Mouse (Mus musculus): Measurements from ENCODE around the gene Espnl.

Gene Espnl

GRCm38 (mm10) chr1:91317656-91318055 lies 4.2 kb upstream of the Espnl start:
- no peak for DNase-seq (ENCODE audit: low spot score in 2 of 2)

GRCm38 (mm10) chr1:91324646-91325045 lies 2.8 kb downstream of the Espnl start:
- no peak for DNase-seq (ENCODE audit: low spot score in 2 of 2)

GRCm38 (mm10) chr1:91325488-91326042 lies 3.7 kb downstream of the Espnl start:
- no peak for DNase-seq (ENCODE audit: low spot score in 2 of 2)

GRCm38 (mm10) chr1:91332102-91332501 lies 10.2 kb downstream of the Espnl start:
- no peak for DNase-seq (ENCODE audit: low spot score in 2 of 2)

GRCm38 (mm10) chr1:91333582-91333981 lies 11.7 kb downstream of the Espnl start:
- no peak for DNase-seq (ENCODE audit: low spot score in 2 of 2)

GRCm38 (mm10) chr1:91337355-91337754 lies 15.5 kb downstream of the Espnl start:
- no peak for DNase-seq (ENCODE audit: low spot score in 2 of 2)

GRCm38 (mm10) chr1:91344001-91344400 lies 22.1 kb downstream of the Espnl start:
- DNase-seq (ENCODE audit: low spot score in 2 of 2), result peak in 1 of 2 experiments; percentile 57

GRCm38 (mm10) chr1:91344921-91345685 lies 23.2 kb downstream of the Espnl start:
- no peak for DNase-seq (ENCODE audit: low spot score in 2 of 2)

- peak in 1 of 2 experiments; percentile 62 for DNase-seq (ENCODE audit: low spot score in 2 of 2)
Measured at GRCm38 (mm10) chr1:91346892-91347291, 25.0 kb downstream of the Espnl start.

- no peak for DNase-seq (ENCODE audit: low spot score in 2 of 2)
Measured at GRCm38 (mm10) chr1:91350841-91351240, 29.0 kb downstream of the Espnl start, which contains the start of gene Klhl30. Gene Klhl30, plus strand, starts transcription at chr1:91351016.

- DNase-seq (ENCODE audit: low spot score in 2 of 2), result no peak
Measured at GRCm38 (mm10) chr1:91351249-91351648, 29.4 kb downstream of the Espnl start.

GRCm38 (mm10) chr1:91352277-91352676 lies 30.4 kb downstream of the Espnl start:
- DNase-seq (ENCODE audit: low spot score in 2 of 2), result no peak

GRCm38 (mm10) chr1:91356105-91356504 lies 34.2 kb downstream of the Espnl start:
- DNase-seq (ENCODE audit: low spot score in 2 of 2), result no peak

GRCm38 (mm10) chr1:91362113-91362512 lies 40.2 kb downstream of the Espnl start:
- DNase-seq (ENCODE audit: low spot score in 2 of 2), result no peak

GRCm38 (mm10) chr1:91364822-91365644 lies 43.2 kb downstream of the Espnl start:
- DNase-seq (ENCODE audit: low spot score in 2 of 2), result no peak

GRCm38 (mm10) chr1:91365816-91366214 lies 43.9 kb downstream of the Espnl start:
- no peak for DNase-seq (ENCODE audit: low spot score in 2 of 2)

- peak in 1 of 2 experiments; percentile 60 for DNase-seq (ENCODE audit: low spot score in 2 of 2)
Measured at GRCm38 (mm10) chr1:91366215-91367108, 44.6 kb downstream of the Espnl start, which contains the start of gene Erfe. Gene Erfe, plus strand, starts transcription at chr1:91366430.

GRCm38 (mm10) chr1:91367295-91367694 lies 45.4 kb downstream of the Espnl start:
- DNase-seq (ENCODE audit: low spot score in 2 of 2), result no peak

GRCm38 (mm10) chr1:91369408-91369807 lies 47.5 kb downstream of the Espnl start:
- no peak for DNase-seq (ENCODE audit: low spot score in 2 of 2)

- DNase-seq (ENCODE audit: low spot score in 2 of 2), result no peak
Measured at GRCm38 (mm10) chr1:91370055-91370454, 48.2 kb downstream of the Espnl start.

- no peak for DNase-seq (ENCODE audit: low spot score in 2 of 2)
Measured at GRCm38 (mm10) chr1:91373414-91373835, 51.5 kb downstream of the Espnl start.
